Mouse (Mus musculus): ENCODE results near the gene Clock. TPM values are rescaled to one million over a fixed set of nuclear protein-coding genes. Genes with fewer than 3 reads are reported as not detected.

Gene Clock
- polyA plus RNA-seq, 1 experiment from 2014 or later = 13.4 TPM

DNA sequence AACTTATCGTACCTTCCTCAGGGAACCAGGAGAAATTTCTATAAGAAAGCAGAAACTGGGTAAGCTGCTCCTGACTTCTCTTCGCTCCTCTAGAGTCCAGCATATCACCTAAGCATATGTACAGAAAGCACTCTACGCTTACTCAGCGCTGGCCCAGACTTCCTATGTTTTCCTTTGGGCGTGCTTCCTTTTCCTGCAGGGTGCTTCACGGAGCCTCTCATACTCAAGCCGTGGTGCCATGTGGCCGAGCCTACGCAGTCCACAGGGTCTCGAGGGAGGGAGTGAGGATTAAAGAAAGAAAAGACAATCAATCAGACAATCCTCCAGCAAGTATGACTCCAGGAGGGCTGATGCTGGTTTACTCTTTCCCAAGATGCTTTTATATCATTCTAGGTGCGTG is 127.8 kb downstream of the Clock start:
- Histone ChIP-seq H3K27me3 (ENCODE audit: control insufficient read depth, insufficient read depth, low read depth, low read length) (no peaks in the 10 kb centered on the region), H3K27ac (ENCODE audit: low read length) (no peak overlapping the region), H3K4me1 (ENCODE audit: control insufficient read depth, insufficient read depth, low read length) (no peaks in the 10 kb centered on the region), H3K9me3 (replicated peaks; ENCODE audit: control insufficient read depth, low read length, poor library complexity, severe bottlenecking) (no peaks in the 10 kb centered on the region), H3K36me3 (ENCODE audit: control insufficient read depth, insufficient read depth, low read length) (no peaks in the 10 kb centered on the region), H3K9ac (ENCODE audit: low read depth, low read length) (no peak overlapping the region), H3K4me2 (ENCODE audit: low read length) (no peak overlapping the region), H3K4me3 (ENCODE audit: low read depth, low read length) (no peak overlapping the region)
- no peak for ATAC-seq
- 67% methylated on average over 11 of the region's 11 CpGs for WGBS

DNA sequence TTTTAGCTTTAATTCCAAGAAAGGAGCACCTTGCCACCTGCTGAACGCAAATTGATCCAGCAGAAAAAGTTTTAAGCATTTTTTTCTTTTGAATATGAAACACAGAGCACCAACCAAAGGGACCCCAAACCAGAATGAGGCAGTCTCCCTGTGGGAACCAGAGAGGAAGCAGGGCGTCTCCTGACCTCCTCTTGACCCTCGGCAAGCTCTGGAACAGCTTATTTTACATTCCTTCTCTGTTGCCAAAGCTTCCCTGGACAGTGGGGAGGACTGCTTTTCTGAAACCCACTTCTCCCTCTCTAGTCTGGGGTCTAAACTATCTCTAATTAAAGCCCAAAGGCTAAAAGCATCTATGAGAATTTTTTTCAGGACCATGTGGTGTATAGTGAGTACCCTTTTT is 128.2 kb downstream of the Clock start:
- 47% methylated on average over 3 of the region's 3 CpGs for WGBS
- Histone ChIP-seq H3K27ac (ENCODE audit: low read length) (no peak overlapping the region), H3K36me3 (ENCODE audit: control insufficient read depth, insufficient read depth, low read length) (no peaks in the 10 kb centered on the region), H3K9ac (ENCODE audit: low read depth, low read length) (no peak overlapping the region), H3K9me3 (replicated peaks; ENCODE audit: control insufficient read depth, low read length, poor library complexity, severe bottlenecking) (no peaks in the 10 kb centered on the region), H3K4me1 (ENCODE audit: control insufficient read depth, insufficient read depth, low read length) (no peaks in the 10 kb centered on the region), H3K27me3 (ENCODE audit: control insufficient read depth, insufficient read depth, low read depth, low read length) (no peaks in the 10 kb centered on the region), H3K4me2 (ENCODE audit: low read length) (no peak overlapping the region), H3K4me3 (ENCODE audit: low read depth, low read length) (no peak overlapping the region)
- no peak for ATAC-seq

DNA sequence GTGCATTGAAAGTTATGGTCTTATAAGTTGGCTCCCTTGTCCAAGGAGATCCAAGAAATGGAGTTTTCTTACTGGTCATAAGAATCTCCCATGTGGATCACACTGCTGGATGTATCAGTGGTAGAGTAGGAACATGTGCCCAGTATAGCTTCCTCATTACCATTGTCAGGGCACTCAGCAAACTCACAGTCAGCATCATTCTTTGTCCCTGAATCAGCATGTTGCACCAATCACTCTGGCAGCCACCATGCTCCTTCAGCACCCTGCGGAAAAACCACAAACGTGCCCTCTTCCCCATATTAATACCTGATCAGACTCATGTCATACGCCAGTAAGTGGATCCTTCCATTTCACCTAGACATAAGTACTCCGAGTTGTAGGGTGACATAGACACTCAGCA is 129.5 kb downstream of the Clock start:
- Histone ChIP-seq H3K27me3 (ENCODE audit: control insufficient read depth, insufficient read depth, low read depth, low read length) (no peaks in the 10 kb centered on the region), H3K36me3 (ENCODE audit: control insufficient read depth, insufficient read depth, low read length) (no peaks in the 10 kb centered on the region), H3K4me1 (ENCODE audit: control insufficient read depth, insufficient read depth, low read length) (no peaks in the 10 kb centered on the region), H3K9ac (ENCODE audit: low read depth, low read length) (no peak overlapping the region), H3K27ac (ENCODE audit: low read length) (no peak overlapping the region), H3K4me2 (ENCODE audit: low read length) (no peak overlapping the region), H3K9me3 (replicated peaks; ENCODE audit: control insufficient read depth, low read length, poor library complexity, severe bottlenecking) (no peaks in the 10 kb centered on the region), H3K4me3 (ENCODE audit: low read depth, low read length) (no peak overlapping the region)
- WGBS = 89% methylated on average over 4 of the region's 4 CpGs
- ATAC-seq = no peak

DNA sequence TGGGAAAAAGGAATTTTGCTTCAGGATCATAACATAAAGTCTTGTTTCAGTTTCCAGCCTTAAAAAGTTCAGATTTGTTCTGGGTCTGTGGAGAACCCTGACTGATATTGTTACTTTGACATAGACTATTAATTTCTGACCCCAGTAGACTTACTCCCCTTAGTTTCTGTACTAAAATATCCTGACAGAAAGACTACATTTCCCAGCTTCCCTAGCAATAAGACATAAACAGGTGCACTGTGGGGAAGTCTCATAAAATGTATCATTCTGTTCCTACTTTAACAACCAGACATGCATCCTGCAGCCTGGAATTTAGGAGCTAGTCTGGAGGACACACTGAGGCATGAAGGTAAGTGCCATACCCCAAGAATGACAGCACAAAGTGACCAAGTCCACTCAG is 133.6 kb downstream of the Clock start:
- Histone ChIP-seq H3K9ac (ENCODE audit: low read depth, low read length) (no peak overlapping the region), H3K4me2 (ENCODE audit: low read length) (no peak overlapping the region), H3K4me1 (ENCODE audit: control insufficient read depth, insufficient read depth, low read length) (no peaks in the 10 kb centered on the region), H3K9me3 (replicated peaks; ENCODE audit: control insufficient read depth, low read length, poor library complexity, severe bottlenecking) (no peaks in the 10 kb centered on the region), H3K36me3 (ENCODE audit: control insufficient read depth, insufficient read depth, low read length) (no peaks in the 10 kb centered on the region), H3K27ac (ENCODE audit: low read length) (no peak overlapping the region), H3K27me3 (ENCODE audit: control insufficient read depth, insufficient read depth, low read depth, low read length) (no peaks in the 10 kb centered on the region), H3K4me3 (ENCODE audit: low read depth, low read length) (no peak overlapping the region)
- no peak for ATAC-seq

DNA sequence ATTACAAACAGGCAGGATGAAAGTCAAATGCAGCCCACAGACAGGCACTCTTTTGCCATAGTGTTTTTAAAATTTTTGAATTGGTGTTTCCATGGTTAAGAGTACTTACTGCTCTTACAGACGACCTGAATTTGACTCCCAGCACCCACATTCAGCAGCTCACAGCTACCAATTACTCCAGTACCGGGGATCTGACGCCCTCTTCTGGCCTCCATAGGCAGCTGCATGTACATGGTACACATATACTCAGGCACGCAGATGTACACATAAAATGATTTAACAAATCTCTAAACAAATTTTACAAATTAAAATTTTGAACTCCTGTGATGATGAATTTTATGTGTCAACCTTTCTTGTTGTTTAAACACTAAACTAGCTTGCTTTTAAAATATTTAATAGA is 134.1 kb downstream of the Clock start:
- no peaks in the 10 kb centered on the region for H3K36me3 ChIP-seq (ENCODE audit: control insufficient read depth, insufficient read depth, low read length)
- H3K27me3 ChIP-seq (ENCODE audit: control insufficient read depth, insufficient read depth, low read depth, low read length) = no peaks in the 10 kb centered on the region
- no peaks in the 10 kb centered on the region for H3K4me1 ChIP-seq (ENCODE audit: control insufficient read depth, insufficient read depth, low read length)
- WGBS = 79% methylated on average over 4 of the region's 4 CpGs
- no peak overlapping the region for H3K4me2 ChIP-seq (ENCODE audit: low read length)
- no peak overlapping the region for H3K27ac ChIP-seq (ENCODE audit: low read length)
- H3K4me3 ChIP-seq (ENCODE audit: low read depth, low read length) = no peak overlapping the region
- no peak for ATAC-seq
- no peaks in the 10 kb centered on the region for H3K9me3 ChIP-seq (replicated peaks; ENCODE audit: control insufficient read depth, low read length, poor library complexity, severe bottlenecking)
- no peak overlapping the region for H3K9ac ChIP-seq (ENCODE audit: low read depth, low read length)

DNA sequence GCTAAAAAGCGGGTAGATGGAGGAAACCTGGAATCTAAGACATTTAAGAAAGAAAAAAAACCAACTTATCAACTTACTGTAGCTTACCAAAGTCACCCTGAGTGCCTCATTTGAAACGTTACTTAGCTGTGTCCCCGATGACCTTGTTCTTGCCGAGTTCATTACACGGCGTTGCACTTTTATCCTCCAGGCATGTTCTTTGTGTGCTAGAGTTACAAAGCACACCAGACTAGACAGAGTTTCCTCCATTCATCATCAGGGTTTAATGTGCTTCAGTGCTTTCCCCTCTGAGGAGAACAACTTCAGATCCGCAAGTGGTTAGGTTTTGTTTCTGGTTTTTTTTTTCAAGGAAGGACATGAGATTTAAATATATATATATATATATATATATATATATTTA is 139.8 kb downstream of the Clock start:
- no peak overlapping the region for H3K27ac ChIP-seq (ENCODE audit: low read length)
- 77% methylated on average over 7 of the region's 7 CpGs for WGBS
- no peak overlapping the region for H3K9ac ChIP-seq (ENCODE audit: low read depth, low read length)
- H3K4me3 ChIP-seq (ENCODE audit: low read depth, low read length) = no peak overlapping the region
- H3K9me3 ChIP-seq (replicated peaks; ENCODE audit: control insufficient read depth, low read length, poor library complexity, severe bottlenecking) = no peaks in the 10 kb centered on the region
- ATAC-seq = no peak
- no peaks in the 10 kb centered on the region for H3K4me1 ChIP-seq (ENCODE audit: control insufficient read depth, insufficient read depth, low read length)
- no peaks in the 10 kb centered on the region for H3K36me3 ChIP-seq (ENCODE audit: control insufficient read depth, insufficient read depth, low read length)
- no peak overlapping the region for H3K4me2 ChIP-seq (ENCODE audit: low read length)
- H3K27me3 ChIP-seq (ENCODE audit: control insufficient read depth, insufficient read depth, low read depth, low read length) = no peaks in the 10 kb centered on the region

DNA sequence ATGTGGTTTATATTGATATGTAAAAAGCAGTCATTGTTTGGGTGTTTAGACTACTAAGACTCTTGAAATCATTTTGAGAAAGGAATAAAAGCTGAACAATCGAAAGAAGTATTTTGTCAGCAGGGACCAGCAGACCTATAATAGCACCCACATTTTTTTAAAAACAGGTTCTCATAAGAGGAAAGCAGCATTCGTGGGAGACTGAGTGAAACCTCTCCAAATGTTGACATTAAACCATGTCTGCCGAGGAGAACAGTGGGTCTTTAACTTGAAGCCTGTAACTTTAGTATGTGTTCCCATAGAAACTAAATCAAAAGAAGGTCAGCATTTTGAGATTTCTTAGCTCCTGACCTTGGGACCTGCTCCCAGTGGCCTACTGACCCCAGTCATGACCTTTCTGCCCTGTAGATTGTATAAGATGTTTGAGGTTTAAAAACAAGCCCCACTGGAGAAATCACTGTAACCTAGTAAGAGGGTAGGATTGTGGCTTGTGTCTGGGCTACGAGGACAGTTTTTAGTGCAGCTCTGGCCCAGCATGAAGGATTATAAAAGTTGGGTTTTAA is 140.7 kb downstream of the Clock start:
- no peak for ATAC-seq
- Histone ChIP-seq H3K9ac (ENCODE audit: low read depth, low read length) (no peak overlapping the region), H3K27me3 (ENCODE audit: control insufficient read depth, insufficient read depth, low read depth, low read length) (no peaks in the 10 kb centered on the region), H3K4me1 (ENCODE audit: control insufficient read depth, insufficient read depth, low read length) (no peaks in the 10 kb centered on the region), H3K4me2 (ENCODE audit: low read length) (no peak overlapping the region), H3K36me3 (ENCODE audit: control insufficient read depth, insufficient read depth, low read length) (no peaks in the 10 kb centered on the region), H3K9me3 (replicated peaks; ENCODE audit: control insufficient read depth, low read length, poor library complexity, severe bottlenecking) (no peaks in the 10 kb centered on the region), H3K4me3 (ENCODE audit: low read depth, low read length) (no peak overlapping the region), H3K27ac (ENCODE audit: low read length) (no peak overlapping the region)
- WGBS = 31% methylated on average over 4 of the region's 4 CpGs

DNA sequence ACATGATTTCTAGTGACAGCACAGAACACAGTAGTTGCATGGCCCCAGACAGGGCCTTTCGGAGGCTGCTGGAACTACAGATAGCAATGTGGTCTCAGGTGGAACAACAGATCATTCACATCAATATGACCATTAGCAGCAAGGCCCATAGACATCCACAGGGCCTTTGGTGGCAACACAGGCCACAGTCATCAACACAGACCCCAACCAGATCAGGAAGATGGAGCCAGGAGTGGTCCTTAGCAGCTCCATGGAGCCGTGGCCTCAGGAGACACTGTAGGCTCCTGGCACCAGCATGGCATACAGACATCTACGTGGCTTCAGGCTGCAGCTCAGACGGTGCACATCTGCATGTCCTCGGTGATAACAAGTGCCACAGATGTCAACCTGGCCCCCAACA is 141.7 kb downstream of the Clock start:
- Histone ChIP-seq H3K4me3 (ENCODE audit: low read depth, low read length) (no peak overlapping the region), H3K9me3 (replicated peaks; ENCODE audit: control insufficient read depth, low read length, poor library complexity, severe bottlenecking) (no peaks in the 10 kb centered on the region), H3K36me3 (ENCODE audit: control insufficient read depth, insufficient read depth, low read length) (no peaks in the 10 kb centered on the region), H3K9ac (ENCODE audit: low read depth, low read length) (no peak overlapping the region), H3K4me2 (ENCODE audit: low read length) (no peak overlapping the region), H3K27ac (ENCODE audit: low read length) (no peak overlapping the region), H3K4me1 (ENCODE audit: control insufficient read depth, insufficient read depth, low read length) (no peaks in the 10 kb centered on the region), H3K27me3 (ENCODE audit: control insufficient read depth, insufficient read depth, low read depth, low read length) (no peaks in the 10 kb centered on the region)
- ATAC-seq = no peak
- 90% methylated on average over 5 of the region's 5 CpGs for WGBS

DNA sequence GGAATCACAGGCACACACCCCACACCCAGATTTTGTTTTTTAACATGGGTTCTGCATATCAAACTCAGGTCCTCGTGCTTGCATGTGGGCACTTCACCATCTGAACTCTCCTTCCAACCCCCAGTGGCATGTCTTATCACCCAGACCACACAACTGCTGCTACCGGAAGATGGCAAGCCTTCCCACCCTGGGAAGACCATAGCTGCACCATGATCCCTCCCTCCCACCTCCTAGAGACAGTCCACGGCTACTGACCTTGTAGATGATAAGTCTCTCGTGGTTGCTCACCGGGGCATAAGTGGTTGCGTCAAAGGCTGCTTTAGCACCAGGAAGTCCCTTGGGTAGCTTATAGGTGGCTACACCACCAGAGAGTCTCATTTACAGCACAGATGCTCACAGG is 143.1 kb downstream of the Clock start:
- Histone ChIP-seq H3K9ac (ENCODE audit: low read depth, low read length) (no peak overlapping the region), H3K4me1 (ENCODE audit: control insufficient read depth, insufficient read depth, low read length) (no peaks in the 10 kb centered on the region), H3K4me2 (ENCODE audit: low read length) (no peak overlapping the region), H3K4me3 (ENCODE audit: low read depth, low read length) (no peak overlapping the region), H3K36me3 (ENCODE audit: control insufficient read depth, insufficient read depth, low read length) (no peaks in the 10 kb centered on the region), H3K27me3 (ENCODE audit: control insufficient read depth, insufficient read depth, low read depth, low read length) (no peaks in the 10 kb centered on the region), H3K9me3 (replicated peaks; ENCODE audit: control insufficient read depth, low read length, poor library complexity, severe bottlenecking) (no peaks in the 10 kb centered on the region), H3K27ac (ENCODE audit: low read length) (no peak overlapping the region)
- no peak for ATAC-seq
- 97% methylated on average over 6 of the region's 6 CpGs for WGBS

DNA sequence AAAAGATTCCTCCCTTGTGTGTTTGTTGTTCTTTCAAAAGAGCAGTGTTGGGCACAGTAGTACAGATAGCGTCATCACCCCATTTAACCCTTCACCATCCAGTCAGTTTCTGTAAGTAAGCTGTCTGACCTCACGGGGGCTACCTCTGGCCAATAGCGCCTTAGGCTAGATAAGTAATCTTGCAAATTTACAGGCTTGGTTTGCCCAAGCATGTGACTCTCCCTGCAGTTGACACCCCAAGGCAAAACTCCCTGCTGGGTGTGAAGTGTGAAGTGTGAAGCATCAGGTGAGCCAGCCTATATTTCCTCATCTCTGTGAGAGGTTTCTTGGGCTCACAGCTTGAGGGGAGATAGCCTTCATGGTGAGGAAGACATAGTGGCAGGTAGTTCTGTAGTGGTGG is 144.5 kb downstream of the Clock start:
- no peak for ATAC-seq
- H3K4me1 ChIP-seq (ENCODE audit: control insufficient read depth, insufficient read depth, low read length) = no peaks in the 10 kb centered on the region
- H3K9me3 ChIP-seq (replicated peaks; ENCODE audit: control insufficient read depth, low read length, poor library complexity, severe bottlenecking) = no peaks in the 10 kb centered on the region
- no peaks in the 10 kb centered on the region for H3K27me3 ChIP-seq (ENCODE audit: control insufficient read depth, insufficient read depth, low read depth, low read length)
- H3K36me3 ChIP-seq (ENCODE audit: control insufficient read depth, insufficient read depth, low read length) = no peaks in the 10 kb centered on the region
- H3K9ac ChIP-seq (ENCODE audit: low read depth, low read length) = no peak overlapping the region
- no peak overlapping the region for H3K27ac ChIP-seq (ENCODE audit: low read length)
- 80% methylated on average over 3 of the region's 3 CpGs for WGBS
- H3K4me3 ChIP-seq (ENCODE audit: low read depth, low read length) = no peak overlapping the region
- no peak overlapping the region for H3K4me2 ChIP-seq (ENCODE audit: low read length)
